Mouse (Mus musculus) spleen, postnatal 10 days (tissue): ENCODE measurements around the gene Ccdc162.

ENCODE experiments used
- DNase-seq, 2 experiments: peaks; one replicate each; pipeline ENCODE4 v3.0.0; 2021 to 2022; ENCODE audit warnings: low spot score in 2 of 2

Gene Ccdc162

DNA sequence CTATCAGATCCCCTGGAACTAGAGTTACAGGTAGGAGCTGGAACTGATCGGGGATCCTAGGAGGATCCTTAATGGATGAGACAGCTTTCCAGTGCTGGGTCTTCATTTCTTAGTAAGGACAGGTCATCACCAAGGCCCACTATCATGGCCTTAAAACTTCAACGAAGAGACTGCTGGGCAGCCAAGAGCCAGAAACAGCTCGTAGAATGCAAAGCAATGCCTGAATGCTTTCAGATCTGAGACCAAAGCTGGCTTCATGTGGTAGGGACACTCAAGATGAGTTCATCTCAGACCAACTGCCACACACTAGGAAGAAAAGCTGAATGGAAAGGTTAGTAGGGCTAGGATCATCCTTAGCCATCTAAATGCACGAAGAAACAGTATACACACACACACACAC lies 177.4 kb downstream of the Ccdc162 start:
- DNase-seq = no peak

DNA sequence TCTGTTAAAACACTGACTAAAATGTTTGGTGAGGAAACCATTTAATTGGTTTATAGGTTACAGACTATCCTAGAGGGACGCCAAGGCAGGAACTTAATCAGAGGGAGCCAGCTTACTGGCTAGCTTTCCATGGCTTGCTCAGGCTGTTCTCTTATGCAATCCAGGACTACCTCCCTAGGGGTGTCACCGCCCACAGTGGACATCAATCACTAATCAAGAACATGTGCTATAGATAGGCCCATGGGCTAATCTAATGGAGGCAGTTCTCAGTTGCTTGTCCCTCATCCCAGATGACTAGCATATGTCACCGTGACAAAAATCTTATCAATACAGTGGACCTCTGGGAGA lies 178.5 kb downstream of the Ccdc162 start:
- DNase-seq = no peak

DNA sequence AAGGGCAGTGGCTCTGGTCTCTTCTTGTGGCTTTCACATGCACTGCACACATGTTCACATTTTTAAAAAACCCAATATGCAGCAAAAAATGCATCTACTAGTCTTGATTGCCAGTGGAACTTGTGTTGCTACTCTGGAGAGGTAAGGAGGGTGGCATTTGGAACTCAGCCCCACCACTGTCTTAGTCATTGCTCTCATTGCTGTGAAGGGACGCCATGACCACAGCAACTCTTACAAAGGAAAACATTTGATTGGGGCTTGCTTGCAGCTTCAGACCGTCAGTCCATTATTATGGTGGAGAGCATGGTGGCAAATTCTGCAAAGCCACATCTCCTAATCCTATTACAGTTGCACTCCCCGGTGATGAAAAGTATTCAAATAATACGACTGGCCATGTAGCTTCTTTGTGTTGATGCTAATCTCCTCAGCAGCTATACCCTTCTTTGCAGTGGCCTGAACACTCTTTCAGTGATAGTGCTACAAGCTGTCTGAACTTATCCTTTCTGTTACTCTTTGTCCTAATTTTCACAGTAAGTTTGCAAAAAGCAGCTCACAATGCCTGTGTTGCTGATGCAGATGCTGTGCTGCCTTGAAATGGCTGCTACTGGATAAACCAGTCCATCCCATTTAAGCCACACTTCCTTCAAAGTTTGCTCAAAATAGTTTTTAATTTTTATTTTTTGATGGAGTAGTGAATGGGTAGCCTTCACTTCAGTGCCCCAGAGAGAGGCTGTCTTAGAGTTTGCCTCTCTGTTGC lies 179.0 kb downstream of the Ccdc162 start:
- no peak for DNase-seq

DNA sequence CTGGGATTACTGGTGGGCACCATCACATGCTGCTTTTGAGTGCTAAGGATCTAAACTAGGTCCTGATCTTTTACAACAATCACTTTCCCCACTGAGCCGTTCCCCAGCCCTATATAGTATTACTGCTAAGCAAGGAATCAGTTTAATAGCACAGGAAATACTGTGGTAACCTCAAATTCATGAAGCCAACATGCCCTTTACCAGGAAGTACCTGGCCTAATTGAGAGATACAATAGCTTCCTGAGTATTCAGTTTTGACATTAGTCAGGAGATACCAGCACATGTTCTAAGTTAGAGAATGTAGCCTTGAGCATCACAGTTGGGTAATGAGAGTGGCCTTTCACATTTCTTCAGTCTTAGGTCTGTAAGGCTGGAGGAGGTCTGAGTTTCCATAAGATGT lies 179.7 kb downstream of the Ccdc162 start:
- no peak for DNase-seq

DNA sequence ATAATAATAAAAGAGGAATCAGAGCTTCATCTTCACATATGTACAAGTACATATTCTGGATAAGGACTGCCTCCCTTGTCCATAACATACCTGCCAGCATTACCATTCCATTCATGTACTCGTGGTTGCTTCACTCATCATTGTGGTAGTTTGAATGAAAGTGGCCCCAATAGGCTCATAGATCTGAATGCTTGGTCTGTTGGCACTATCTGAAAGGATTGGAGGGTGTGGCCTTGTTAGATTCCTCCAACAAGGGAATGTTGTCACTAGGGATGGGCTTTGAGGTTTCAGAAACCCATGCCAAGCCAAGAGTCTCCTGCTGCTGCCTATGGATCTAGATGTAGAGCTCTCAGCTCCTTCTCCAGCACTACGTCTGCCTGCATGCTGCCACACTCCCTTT lies 180.4 kb downstream of the Ccdc162 start:
- DNase-seq = no peak

DNA sequence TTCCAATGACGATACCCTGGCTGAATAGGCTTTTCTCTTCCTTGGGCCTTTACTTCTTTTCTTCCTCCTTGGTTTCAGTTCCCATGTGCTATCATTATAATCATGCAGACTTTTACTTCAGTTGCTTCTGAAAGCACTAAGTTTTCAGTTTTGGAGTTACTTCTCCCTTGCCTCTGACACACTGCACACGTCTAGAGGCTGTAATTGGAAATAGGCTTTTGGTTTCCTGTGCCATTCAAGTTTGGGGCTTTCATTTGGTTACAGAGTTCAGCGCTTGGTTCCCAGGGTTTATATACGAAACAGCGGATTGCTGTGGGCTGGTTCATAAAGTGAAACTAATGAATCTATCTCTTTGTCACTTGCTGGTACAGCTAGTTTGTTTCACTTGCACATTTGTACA lies 186.5 kb downstream of the Ccdc162 start:
- no peak for DNase-seq

DNA sequence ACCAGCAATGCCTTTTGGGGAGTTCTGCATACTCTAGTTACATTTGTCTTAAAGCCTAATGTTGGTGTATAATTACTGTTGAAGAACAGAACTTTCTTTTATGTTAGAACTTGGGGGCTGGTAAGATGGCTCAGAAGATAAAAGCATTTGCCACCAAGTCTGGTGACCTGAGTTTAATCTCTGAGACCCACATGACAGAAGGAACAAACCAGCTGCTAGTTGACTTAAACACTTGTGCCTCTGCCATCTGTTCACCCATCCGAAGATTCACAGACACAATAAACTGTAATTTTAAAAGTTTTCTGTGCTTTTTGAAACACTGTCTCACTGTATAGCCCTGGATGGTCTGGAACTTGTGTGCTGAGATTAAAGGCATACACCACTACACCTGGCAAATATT lies 190.7 kb downstream of the Ccdc162 start:
- DNase-seq = no peak

DNA sequence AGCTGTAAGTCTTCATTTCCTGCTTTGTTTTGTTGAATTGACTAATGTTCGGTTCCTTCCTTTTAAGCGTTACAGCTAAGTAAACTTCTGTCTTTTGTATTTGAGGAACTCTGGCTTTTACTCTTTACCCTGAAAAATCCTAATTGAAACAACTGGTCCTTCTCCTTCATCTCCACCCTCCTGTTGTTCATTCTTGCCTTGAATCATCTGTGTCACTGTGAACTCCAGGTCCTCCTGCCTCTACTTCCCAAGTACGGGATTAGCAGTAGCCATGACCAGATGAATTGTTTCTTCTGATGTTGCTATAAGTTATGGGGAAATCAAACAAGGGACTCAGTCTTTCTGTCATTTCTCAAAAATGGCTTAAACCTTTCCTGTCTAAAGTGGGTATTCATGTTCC lies 193.0 kb downstream of the Ccdc162 start:
- no peak for DNase-seq

DNA sequence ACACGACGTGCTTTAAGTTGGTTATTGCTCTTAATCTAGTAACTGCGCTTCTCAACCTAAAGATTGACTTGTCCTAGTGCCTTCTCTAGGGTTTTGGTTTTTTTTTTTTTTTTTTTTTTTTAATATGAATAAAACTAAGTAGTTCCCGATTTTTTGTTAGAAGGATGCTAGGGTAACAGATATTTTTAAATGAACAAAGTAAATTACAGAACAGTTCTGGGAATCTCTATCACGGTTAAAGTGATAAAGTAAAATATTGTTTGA lies 196.1 kb downstream of the Ccdc162 start:
- no peak for DNase-seq

DNA sequence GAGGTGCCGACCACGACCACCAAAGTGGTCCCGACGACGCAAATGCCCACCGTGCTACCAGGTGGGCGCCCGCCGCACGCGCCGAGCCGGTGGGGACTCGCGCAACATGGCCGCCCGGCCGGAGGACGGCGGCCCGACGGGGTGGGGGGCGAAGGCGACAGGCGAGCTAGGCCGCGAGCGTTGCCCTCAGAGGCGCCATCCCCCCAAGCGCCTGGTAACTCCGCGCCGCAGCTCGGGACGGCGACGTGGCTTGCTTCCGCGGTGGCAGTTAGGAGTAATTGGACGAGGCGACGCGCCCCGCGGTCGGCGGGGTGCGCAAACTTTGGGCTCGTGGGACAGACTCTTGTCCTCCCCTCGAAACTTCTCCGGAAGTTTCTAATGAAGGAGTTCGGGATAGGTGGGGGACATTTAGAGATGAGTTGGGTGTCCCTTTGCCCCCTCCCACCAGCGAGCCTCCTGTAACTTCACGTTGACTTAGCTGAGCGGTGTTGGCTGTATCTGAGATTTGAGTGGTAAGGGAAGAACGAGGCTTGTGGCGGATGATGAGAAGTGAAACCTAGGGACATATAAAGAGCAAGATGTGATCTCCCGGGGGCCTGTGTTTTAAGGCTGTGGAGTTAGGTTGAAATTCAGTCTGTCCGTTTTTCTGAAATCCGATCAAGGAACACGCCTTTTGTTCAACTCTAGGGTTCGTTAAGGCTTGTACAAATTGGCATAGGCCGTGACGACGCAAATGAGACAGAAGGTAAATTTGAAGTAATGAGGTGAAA lies 196.6 kb downstream of the Ccdc162 start:
- DNase-seq = peak; percentile 74 to 80

DNA sequence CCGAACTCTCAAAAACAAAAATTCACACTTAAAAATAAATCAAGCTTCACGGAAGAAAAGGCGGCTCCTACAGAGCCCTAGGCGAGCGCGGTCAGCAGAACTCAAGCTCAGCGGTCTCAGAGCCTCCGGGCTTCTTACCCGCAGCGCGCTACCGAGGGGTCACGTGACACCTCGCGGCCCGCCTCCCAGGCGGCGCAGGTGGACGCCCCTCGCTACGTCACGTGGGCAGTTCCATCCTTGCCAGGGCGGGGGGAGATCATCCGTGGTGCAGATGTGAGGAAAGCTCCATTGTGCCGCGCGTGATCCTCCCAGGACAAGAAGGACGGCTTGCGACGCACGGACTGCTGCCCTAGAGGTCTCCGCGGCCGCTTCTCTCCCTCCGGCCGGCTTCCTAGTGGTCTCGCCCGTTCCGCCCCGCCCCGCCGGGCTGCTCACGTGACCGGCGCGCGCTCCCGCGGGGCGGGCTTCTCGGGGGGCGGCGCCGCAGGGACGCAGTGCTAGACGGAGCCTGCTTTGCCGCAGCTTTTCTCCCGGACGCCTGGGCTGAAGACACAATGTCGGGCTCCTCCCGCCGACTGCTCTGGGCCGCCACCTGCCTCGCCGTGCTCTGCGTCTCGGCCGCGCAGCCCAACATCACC lies 197.3 kb downstream of the Ccdc162 start, which contains the start of gene Cd164:
TSS of gene Cd164 (plus strand) at position 434 of the 638 bp plus-strand sequence.
- DNase-seq = peak; percentile 93

DNA sequence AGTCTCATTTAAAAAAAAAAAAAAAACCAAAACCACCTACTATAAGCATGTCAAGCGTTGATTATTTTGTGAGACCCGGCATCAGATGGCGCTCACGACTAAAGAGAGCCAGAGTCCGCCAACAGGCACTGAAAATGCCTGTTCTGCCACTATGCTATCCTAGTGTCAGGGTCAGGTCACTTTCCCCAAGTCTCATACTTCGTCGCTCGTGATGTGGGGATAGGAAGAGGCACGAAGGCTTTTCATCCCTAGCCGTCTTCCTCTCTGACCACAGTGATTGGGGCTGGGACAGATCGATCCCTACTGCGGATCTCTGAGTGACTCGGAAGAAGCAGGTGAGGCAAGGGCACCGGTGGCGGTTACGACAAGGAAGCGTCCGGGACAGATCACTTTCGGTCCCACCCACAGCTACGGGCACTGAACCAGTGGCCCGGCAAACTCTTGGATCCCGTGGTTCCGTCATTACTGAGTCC lies 197.9 kb downstream of the Ccdc162 start:
- DNase-seq = peak; percentile 83 to 85

DNA sequence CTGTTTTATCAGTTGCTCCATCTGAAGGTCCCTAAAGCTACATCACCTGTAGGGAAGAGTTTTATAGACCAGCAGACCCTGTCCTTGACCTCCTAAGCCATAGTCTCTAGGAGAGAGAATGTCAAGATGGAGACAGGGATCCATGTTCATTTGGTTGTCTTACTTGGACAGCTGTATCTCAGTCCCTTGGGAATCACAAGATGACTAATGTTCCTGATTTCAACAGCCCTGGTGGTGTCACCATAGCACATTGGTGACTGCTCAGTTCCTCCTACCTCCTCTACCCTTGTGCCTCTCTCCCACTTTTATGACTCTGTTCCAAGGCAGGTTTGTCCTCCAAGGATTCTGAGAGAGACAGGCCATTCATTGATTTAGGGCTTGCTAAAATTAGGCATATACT lies 201.5 kb downstream of the Ccdc162 start:
- no peak for DNase-seq

DNA sequence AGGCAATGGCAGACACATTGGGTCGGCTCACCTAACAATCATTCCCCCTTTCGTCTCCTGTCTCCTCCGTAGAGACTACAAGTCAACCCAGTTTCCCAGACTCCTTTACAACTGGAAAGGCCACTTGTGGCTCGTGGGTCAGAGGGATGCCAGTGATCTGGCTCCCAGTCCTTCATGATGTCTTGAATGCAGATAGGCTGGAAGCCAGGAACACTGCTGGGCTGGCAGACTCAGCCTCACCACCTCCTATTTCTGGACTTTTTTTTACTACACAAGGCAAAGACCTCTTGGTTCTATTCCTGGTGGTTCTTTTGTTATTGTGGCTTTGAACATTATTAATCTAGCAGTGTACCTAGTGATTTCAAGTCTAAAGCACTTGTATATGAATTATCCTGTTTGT lies 202.1 kb downstream of the Ccdc162 start:
- no peak for DNase-seq

DNA sequence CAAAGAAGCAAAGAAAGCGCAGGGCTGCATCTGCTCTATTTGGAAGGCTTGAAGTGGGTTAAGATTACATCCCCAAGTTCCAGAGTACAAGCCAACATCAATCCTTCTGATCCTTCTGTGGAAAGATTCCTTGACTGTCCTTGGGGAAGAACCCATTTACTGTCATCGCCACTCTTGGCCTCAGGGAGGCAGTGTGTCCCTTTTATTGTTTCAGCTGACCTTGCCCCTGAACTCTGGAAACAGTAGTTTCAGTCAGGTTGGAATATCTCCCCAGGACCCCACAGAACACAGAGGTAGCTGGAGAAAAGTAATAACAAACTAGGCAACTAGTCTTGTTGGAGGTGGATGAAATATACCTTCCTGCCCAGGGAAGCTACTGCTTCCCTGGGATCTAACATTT lies 207.3 kb downstream of the Ccdc162 start:
- DNase-seq = peak in 1 of 2 experiments; percentile 40

DNA sequence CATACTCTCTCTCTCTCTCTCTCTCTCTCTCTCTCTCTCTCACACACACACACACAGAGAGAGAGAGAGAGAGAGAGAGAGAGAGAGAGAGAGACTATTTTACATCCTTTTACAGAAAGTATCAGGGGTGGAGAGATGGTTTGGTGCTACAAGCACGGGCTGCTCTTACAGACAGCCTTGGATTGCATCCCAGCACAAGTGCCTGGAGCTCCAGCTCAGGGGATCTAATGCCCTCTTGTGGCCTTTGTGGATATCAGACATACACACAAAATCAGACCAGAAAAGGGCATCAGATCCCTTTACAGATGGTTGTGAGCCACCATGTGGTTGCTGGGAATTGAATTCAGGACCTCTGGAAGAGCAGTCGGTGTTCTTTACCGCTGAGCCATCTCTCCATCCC lies 211.0 kb downstream of the Ccdc162 start:
- DNase-seq = peak in 1 of 2 experiments; percentile 45

DNA sequence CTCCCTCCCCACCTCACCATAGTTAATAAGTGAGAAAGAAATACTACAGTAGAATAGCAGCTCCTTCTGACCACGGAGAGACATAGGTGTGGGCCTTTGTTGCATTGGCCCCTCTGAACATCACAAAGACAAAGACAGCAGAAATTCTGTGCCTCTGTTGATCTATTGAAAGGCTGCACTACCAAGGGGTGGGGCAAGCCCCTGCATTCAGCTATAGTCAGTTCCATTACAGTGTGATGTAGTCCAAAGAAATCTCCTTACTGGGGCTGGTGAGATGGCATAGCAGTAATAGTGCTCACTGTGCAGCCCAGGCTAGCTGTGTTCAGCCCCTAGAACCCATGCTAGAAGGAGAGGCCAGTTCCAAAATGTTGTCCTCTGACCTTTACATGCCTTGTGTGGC lies 211.4 kb downstream of the Ccdc162 start:
- no peak for DNase-seq

DNA sequence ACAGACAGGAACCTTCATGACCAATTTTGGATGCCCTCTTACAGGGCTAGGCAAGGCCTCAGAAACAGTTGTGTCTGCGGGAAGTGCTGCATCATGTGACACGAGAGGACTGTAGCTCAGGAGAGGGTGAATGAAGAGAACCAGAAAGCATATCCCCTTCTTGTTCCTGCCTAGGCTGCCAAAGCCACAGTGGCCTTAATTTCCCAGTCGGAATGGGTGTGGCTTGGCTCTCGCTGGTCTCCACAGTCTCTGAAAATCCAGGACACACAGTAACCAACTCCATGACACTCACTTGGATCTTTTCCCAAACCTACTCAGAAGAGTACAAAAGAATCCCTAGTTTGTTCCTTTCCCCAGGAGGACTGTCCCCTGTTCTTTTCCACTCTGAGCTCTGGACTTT lies 215.5 kb downstream of the Ccdc162 start:
- no peak for DNase-seq

DNA sequence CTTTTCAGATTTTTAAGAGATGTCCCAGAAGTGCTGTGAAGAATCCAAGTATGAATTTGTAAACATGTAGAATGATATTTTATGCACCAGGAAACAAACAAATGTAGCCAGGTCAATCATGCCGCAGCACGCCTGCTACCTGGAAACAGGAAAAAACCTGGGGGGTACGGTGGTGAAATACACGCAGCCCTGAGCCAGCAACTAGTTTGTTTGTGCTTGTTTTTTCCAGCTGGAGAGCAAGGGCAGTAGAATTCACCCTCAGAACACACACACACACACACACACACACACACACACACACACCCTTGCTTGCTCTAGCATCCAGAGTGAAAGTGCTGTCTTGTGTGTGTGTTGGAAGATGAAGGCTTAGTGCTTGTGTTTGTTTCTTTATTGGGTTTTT lies 225.3 kb downstream of the Ccdc162 start:
- no peak for DNase-seq

DNA sequence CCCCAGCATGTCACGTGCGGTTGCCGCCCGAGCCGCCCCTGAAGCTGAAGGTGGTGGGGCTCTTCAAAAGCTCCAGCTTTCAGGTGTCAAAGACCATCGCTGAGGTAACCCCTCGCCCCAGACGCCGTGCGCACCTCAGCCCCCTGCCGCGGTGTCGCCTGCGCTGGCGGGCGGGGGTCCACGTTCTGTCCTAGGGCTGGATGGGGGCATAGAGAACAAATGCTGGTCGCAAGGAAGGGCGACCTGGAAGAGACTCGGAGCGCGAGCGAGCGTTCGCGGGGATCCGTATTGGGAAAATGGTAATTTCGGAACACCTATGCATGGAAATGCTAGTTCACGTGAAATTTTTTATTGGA lies 225.9 kb downstream of the Ccdc162 start:
- DNase-seq = no peak

DNA sequence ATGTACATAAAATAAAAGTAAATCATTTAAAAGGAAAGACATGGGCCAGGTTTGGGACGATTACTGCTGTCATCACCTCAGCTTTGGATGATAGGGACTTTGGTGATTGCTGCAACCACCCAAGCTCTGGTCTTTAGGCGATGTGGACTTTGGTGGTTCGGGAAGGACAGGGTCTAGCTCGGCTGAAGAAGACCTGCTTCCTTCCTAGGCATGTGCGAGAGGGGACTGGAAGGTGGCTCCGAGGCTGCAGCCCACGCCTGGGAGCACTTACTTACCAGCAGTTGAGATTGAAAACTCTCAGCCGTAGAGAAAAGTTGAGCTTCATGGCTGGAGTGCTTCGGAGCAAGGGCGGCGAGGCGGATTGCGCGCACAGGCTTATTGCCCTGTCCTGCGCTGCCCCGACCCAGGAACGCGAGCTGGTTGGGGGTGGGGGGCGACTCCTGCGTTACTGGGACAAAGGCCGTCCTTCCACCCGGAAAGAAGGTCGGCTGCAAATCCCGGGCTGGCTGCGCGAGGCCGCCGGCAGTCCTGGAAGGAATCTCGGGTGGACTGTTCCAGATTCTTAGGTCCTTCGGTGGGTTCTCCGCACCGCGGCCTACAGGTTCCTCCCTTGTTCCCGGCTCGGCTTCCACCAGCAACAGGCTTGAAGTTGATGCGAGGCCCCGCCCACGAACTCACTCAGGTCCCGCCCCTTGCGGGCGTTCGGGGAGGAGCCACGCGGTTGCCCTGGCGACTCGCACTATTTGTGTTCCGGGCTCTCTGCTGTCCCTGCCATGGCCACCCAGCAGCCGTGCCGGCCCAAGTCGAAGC lies 226.5 kb downstream of the Ccdc162 start, which contains the start of the genes Smpd2 and Ppil6:
TSS of gene Smpd2 (minus strand) at position 662 of the 810 bp plus-strand sequence.
TSS of gene Ppil6 (plus strand) at position 732 of the 810 bp plus-strand sequence.
- peak; percentile 77 to 90 for DNase-seq

DNA sequence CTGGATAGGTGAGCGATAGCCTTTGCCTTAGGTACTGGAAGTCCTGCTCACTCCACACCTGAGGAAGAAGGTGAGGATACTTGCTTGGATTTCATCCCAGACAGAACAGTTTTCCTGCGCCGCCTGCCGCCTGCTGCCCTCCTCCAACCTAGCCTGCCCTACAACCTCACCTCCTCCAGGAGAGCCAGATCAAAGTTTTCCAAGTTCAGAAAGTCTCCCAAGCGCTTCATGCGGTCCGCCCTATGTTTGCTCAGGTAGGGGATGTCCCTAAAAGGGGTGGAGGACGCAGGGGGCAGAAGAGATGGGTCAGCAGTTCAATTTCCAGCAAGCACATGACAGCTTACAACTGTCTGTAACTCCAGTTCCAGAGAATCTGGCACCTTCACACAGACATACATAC lies 227.1 kb downstream of the Ccdc162 start:
- no peak for DNase-seq
